Mouse (Mus musculus) heart, embryonic 15.5 days (tissue): Measurements from ENCODE around the gene Oxld1. TPM values are rescaled to one million over a fixed set of nuclear protein-coding genes. Genes with fewer than 3 reads are reported as not detected.
A peak's percentile ranks its signal among the peaks of the same experiment; 100 is the strongest.

ENCODE experiments used
- ATAC-seq: fragments of 200-750 bp; cut with Nextera tagmentation; replicated peaks from 2 replicates; pipeline ENCODE4 v1.8.0; 2017; ENCODE audit warnings: low read depth, moderate TSS enrichment; ENCODE audit not compliant: insufficient number of reproducible peaks, insufficient read depth, low FRiP score
- H3K27ac ChIP-seq: fragments of 300-500 bp; sonication (generic); 2 replicates; pipeline ENCODE4 v1.5.1; 2015; ENCODE audit warnings: mild to moderate bottlenecking, inconsistent platforms
- H3K27me3 ChIP-seq: fragments of 300-500 bp; sonication (generic); 2 replicates; pipeline ENCODE4 v1.6.1; 2015; ENCODE audit warnings: inconsistent platforms
- H3K36me3 ChIP-seq: fragments of 300-500 bp; sonication (generic); 2 replicates; pipeline ENCODE4 v1.6.1; 2015; ENCODE audit warnings: mild to moderate bottlenecking, inconsistent platforms
- H3K4me1 ChIP-seq: fragments of 300-500 bp; sonication (generic); replicated peaks from 2 replicates; pipeline ENCODE4 v1.6.1; 2015; ENCODE audit warnings: inconsistent platforms
- H3K4me2 ChIP-seq: fragments of 300-500 bp; sonication (generic); 2 replicates; pipeline ENCODE4 v1.6.1; 2015; ENCODE audit warnings: inconsistent platforms, mild to moderate bottlenecking, moderate library complexity
- H3K4me3 ChIP-seq: fragments of 300-500 bp; sonication (generic); 2 replicates; pipeline ENCODE4 v1.5.1; 2015; ENCODE audit warnings: mild to moderate bottlenecking, inconsistent platforms
- H3K9ac ChIP-seq: fragments of 300-500 bp; sonication (generic); 2 replicates; pipeline ENCODE4 v1.6.1; 2015; ENCODE audit warnings: mild to moderate bottlenecking, inconsistent platforms
- H3K9me3 ChIP-seq: fragments of 300-500 bp; sonication (generic); replicated peaks from 2 replicates; pipeline ENCODE4 v1.6.1; 2016; ENCODE audit warnings: inconsistent platforms
- WGBS: fragments of 180-500 bp; shearing (Covaris S2); methylation state at CpG from one replicate; pipeline ENCODE4 v1.1.7; 2015; ENCODE audit warnings: mixed read lengths; 5-methylcytosine and 5-hydroxymethylcytosine counted together
- polyA plus RNA-seq: library from polyadenylated mRNA; unstranded; fragments of >200 nt; fragmentation: Nextera tagmentation; extraction: Ambion mirVana; gene quantifications from 2 replicates; pipeline ENCODE4 v1.2.1, GENCODE M21; 2015

The Oxld1 gene
- polyA plus RNA-seq, 1 experiment from 2014 or later: 21.4 TPM

GRCm38 (mm10) chr11:120472052-120472451 is 14.2 kb upstream of the Oxld1 start:
- WGBS: 96% methylated on average over 6 of the region's 6 CpGs
- no peak overlapping the region for H3K9ac ChIP-seq
- peaks cover 73% of the 10 kb centered on the region for H3K36me3 ChIP-seq

GRCm38 (mm10) chr11:120467736-120468092 is 9.8 kb upstream of the Oxld1 start:
- Histone ChIP-seq H3K9me3 (no peaks in the 10 kb centered on the region), H3K4me2 (peak overlapping the region; percentile 79), H3K9ac (peak overlapping the region; percentile 91), H3K27ac (peak overlapping the region; percentile 30; the same call in 1 of the 2 replicates), H3K27me3 (no peaks in the 10 kb centered on the region), H3K36me3 (peaks cover 51% of the 10 kb centered on the region), H3K4me1 (peaks cover 27% of the 10 kb centered on the region), H3K4me3 (peak overlapping the region; percentile 92)
- peak; percentile 26 for ATAC-seq
- under 1% methylated on average over 33 of the region's 33 CpGs for WGBS

More at GRCm38 (mm10) chr11:120472052-120472451, 14.2 kb upstream of the Oxld1 start:
- no peak for ATAC-seq
- Histone ChIP-seq H3K4me1 (peaks cover 11% of the 10 kb centered on the region), H3K27me3 (no peaks in the 10 kb centered on the region), H3K27ac (no peak overlapping the region), H3K4me2 (no peak overlapping the region), H3K9me3 (no peaks in the 10 kb centered on the region), H3K4me3 (no peak overlapping the region)

- peaks cover 51% of the 10 kb centered on the region for H3K36me3 ChIP-seq
- peaks cover 27% of the 10 kb centered on the region for H3K4me1 ChIP-seq
- peak; percentile 99 for ATAC-seq
- no peaks in the 10 kb centered on the region for H3K9me3 ChIP-seq
- peak within 1 kb of the TSS; percentile 86 for H3K4me2 ChIP-seq
- under 1% methylated on average over 53 of the region's 54 CpGs for WGBS
- H3K27ac ChIP-seq: peak within 1 kb of the TSS; percentile 78
- H3K27me3 ChIP-seq: no peaks in the 10 kb centered on the region
- peak within 1 kb of the TSS; percentile 91 for H3K9ac ChIP-seq
- H3K4me3 ChIP-seq: peak within 1 kb of the TSS; percentile 92
Measured at GRCm38 (mm10) chr11:120467051-120467735, 9.3 kb upstream of the Oxld1 start, which contains the start of gene Arl16. Gene Arl16, minus strand, starts transcription at chr11:120467607.

- Histone ChIP-seq H3K27me3 (no peaks in the 10 kb centered on the region), H3K4me2 (peak overlapping the region; percentile 86; the same call in 1 of the 2 replicates), H3K4me1 (peaks cover 27% of the 10 kb centered on the region), H3K4me3 (peak overlapping the region; percentile 92; the same call in 1 of the 2 replicates), H3K27ac (no peak overlapping the region), H3K9me3 (no peaks in the 10 kb centered on the region), H3K36me3 (peaks cover 47% of the 10 kb centered on the region), H3K9ac (no peak overlapping the region)
- 75% methylated on average over 4 of the region's 4 CpGs for WGBS
- no peak for ATAC-seq
Measured at GRCm38 (mm10) chr11:120465521-120465920, 7.7 kb upstream of the Oxld1 start.

GRCm38 (mm10) chr11:120464365-120464764 is 6.5 kb upstream of the Oxld1 start:
- peaks cover 39% of the 10 kb centered on the region for H3K36me3 ChIP-seq
- no peak for ATAC-seq
- H3K9me3 ChIP-seq: no peaks in the 10 kb centered on the region
- no peaks in the 10 kb centered on the region for H3K27me3 ChIP-seq
- no peak overlapping the region for H3K27ac ChIP-seq
- no peak overlapping the region for H3K9ac ChIP-seq
- peaks cover 29% of the 10 kb centered on the region for H3K4me1 ChIP-seq
- 88% methylated on average over 5 of the region's 5 CpGs for WGBS
- H3K4me3 ChIP-seq: no peak overlapping the region
- H3K4me2 ChIP-seq: no peak overlapping the region

GRCm38 (mm10) chr11:120463536-120463935 is 5.7 kb upstream of the Oxld1 start:
- WGBS: 86% methylated on average over 2 of the region's 2 CpGs

GRCm38 (mm10) chr11:120458847-120459597 is 1.2 kb upstream of the Oxld1 start:
- Histone ChIP-seq H3K27me3 (no peaks in the 10 kb centered on the region), H3K4me1 (peaks cover 27% of the 10 kb centered on the region), H3K36me3 (peaks cover 31% of the 10 kb centered on the region), H3K27ac (no peak overlapping the region), H3K4me2 (peak overlapping the region; percentile 89), H3K9ac (peak overlapping the region; percentile 95), H3K4me3 (peak overlapping the region; percentile 89), H3K9me3 (no peaks in the 10 kb centered on the region)
- no peak for ATAC-seq
- 57% methylated on average over 6 of the region's 6 CpGs for WGBS

More at GRCm38 (mm10) chr11:120463536-120463935, 5.7 kb upstream of the Oxld1 start:
- no peak overlapping the region for H3K9ac ChIP-seq
- no peak overlapping the region for H3K4me2 ChIP-seq
- H3K4me1 ChIP-seq: peaks cover 34% of the 10 kb centered on the region
- no peak for ATAC-seq
- H3K27ac ChIP-seq: no peak overlapping the region
- H3K9me3 ChIP-seq: no peaks in the 10 kb centered on the region
- H3K4me3 ChIP-seq: no peak overlapping the region
- peaks cover 37% of the 10 kb centered on the region for H3K36me3 ChIP-seq
- H3K27me3 ChIP-seq: no peaks in the 10 kb centered on the region

- Histone ChIP-seq H3K27ac (peak overlapping the region; percentile 95), H3K4me3 (peak overlapping the region; percentile 89), H3K9me3 (no peaks in the 10 kb centered on the region), H3K27me3 (no peaks in the 10 kb centered on the region), H3K4me2 (peak overlapping the region; percentile 89), H3K9ac (peak overlapping the region; percentile 95), H3K36me3 (peaks cover 21% of the 10 kb centered on the region), H3K4me1 (peaks cover 27% of the 10 kb centered on the region)
- ATAC-seq: 0 out of 2 replicates have a peak, but pooled peaks have one; percentile 25
- 21% methylated on average over 14 of the region's 14 CpGs for WGBS
Measured at GRCm38 (mm10) chr11:120457370-120457769, 498 bp downstream of the Oxld1 start.

GRCm38 (mm10) chr11:120455413-120455812 is 2.5 kb downstream of the Oxld1 start:
- ATAC-seq: no peak
- Histone ChIP-seq H3K27me3 (no peaks in the 10 kb centered on the region), H3K36me3 (peaks cover 7% of the 10 kb centered on the region; the same call in 1 of the 2 replicates), H3K4me3 (no peak overlapping the region), H3K4me2 (no peak overlapping the region), H3K4me1 (peaks cover 27% of the 10 kb centered on the region), H3K9me3 (no peaks in the 10 kb centered on the region), H3K9ac (no peak overlapping the region), H3K27ac (no peak overlapping the region)
- 91% methylated on average over 7 of the region's 7 CpGs for WGBS

GRCm38 (mm10) chr11:120454965-120455364 is 2.9 kb downstream of the Oxld1 start:
- Histone ChIP-seq H3K4me1 (peaks cover 27% of the 10 kb centered on the region), H3K36me3 (peaks cover 5% of the 10 kb centered on the region; the same call in 1 of the 2 replicates), H3K4me3 (no peak overlapping the region), H3K27me3 (no peaks in the 10 kb centered on the region), H3K9ac (no peak overlapping the region), H3K27ac (no peak overlapping the region), H3K9me3 (no peaks in the 10 kb centered on the region), H3K4me2 (no peak overlapping the region)
- WGBS: 90% methylated on average over 4 of the region's 4 CpGs
- ATAC-seq: no peak

- Histone ChIP-seq H3K4me3 (no peak within 1 kb of the TSS), H3K4me1 (peaks cover 14% of the 10 kb centered on the region), H3K36me3 (peaks cover 3% of the 10 kb centered on the region; the same call in 1 of the 2 replicates), H3K9ac (no peak within 1 kb of the TSS), H3K4me2 (no peak within 1 kb of the TSS), H3K27me3 (no peaks in the 10 kb centered on the region), H3K27ac (no peak within 1 kb of the TSS), H3K9me3 (no peaks in the 10 kb centered on the region)
- no peak for ATAC-seq
- WGBS: 76% methylated on average over 4 of the region's 4 CpGs
Measured at GRCm38 (mm10) chr11:120453306-120453705, 4.6 kb downstream of the Oxld1 start, which contains the start of gene Pde6g. Gene Pde6g, minus strand, starts transcription at chr11:120453500.
